ENCODE assay signal across 8 mouse cellular contexts in genomic region chr1:86491533-86492094, GRCm38 (mm10). TPM values are rescaled to one million over a fixed set of nuclear protein-coding genes. Genes with fewer than 3 reads are reported as not detected.
A peak's percentile ranks its signal among the peaks of the same experiment; 100 is the strongest.
DNase-seq lines count a peak whose midpoint lies in the region; ATAC-seq and TF ChIP-seq lines count a peak whose summit lies in the region.

No protein-coding gene starts in this region.

- DNase-seq in heart, adult 18-20 months = peak; percentile 22 to 28
- no peak for DNase-seq in heart, adult 8-10 months (ENCODE audit: low spot score)
- no peak for DNase-seq in embryonic facial prominence, embryonic 14.5 days (ENCODE audit: low spot score)
- peak; percentile 40 to 56 for DNase-seq in kidney, postnatal 25 days
- DNase-seq in midbrain, postnatal 0 days (ENCODE audit: low spot score) = peak; percentile 39
- no peak for DNase-seq in gastrocnemius, adult 8-10 months (ENCODE audit: low spot score in 2 of 2)
- no peak for DNase-seq in right cerebral cortex, adult 18-20 months
- no peak for DNase-seq in right cerebral cortex, postnatal 25 days

- H3K27ac ChIP-seq in embryonic facial prominence, embryonic 14.5 days (replicated peaks; ENCODE audit: low read depth, low read length) = peak overlapping the region; percentile 66
- H3K27ac ChIP-seq in midbrain, postnatal 0 days (ENCODE audit: low read depth, low read length) = peak overlapping the region; percentile 51; the same call in 1 of the 2 replicates

- no peak overlapping the region for H3K4me3 ChIP-seq in embryonic facial prominence, embryonic 14.5 days (ENCODE audit: low read depth, low read length)
- H3K4me3 ChIP-seq in midbrain, postnatal 0 days (ENCODE audit: low read depth, low read length) = no peak overlapping the region

- no peak for TF ChIP-seq CTCF in midbrain, postnatal 0 days (IDR thresholded peaks at IDR 0.05)

- peak overlapping the region; percentile 12 for H3K9ac ChIP-seq in embryonic facial prominence, embryonic 14.5 days (ENCODE audit: low read depth, low read length)
- no peak overlapping the region for H3K9ac ChIP-seq in midbrain, postnatal 0 days (replicated peaks; ENCODE audit: low read length, poor library complexity, severe bottlenecking)

- H3K27me3 ChIP-seq in embryonic facial prominence, embryonic 14.5 days (replicated peaks; ENCODE audit: control insufficient read depth, insufficient read depth, low read length) = no peaks in the 10 kb centered on the region
- H3K27me3 ChIP-seq in midbrain, postnatal 0 days (ENCODE audit: insufficient read depth, low read length) = no peaks in the 10 kb centered on the region

- H3K36me3 ChIP-seq in embryonic facial prominence, embryonic 14.5 days (ENCODE audit: control insufficient read depth, insufficient read depth, low read length) = no peaks in the 10 kb centered on the region
- no peaks in the 10 kb centered on the region for H3K36me3 ChIP-seq in midbrain, postnatal 0 days (ENCODE audit: insufficient read depth, low read length)

- H3K9me3 ChIP-seq in embryonic facial prominence, embryonic 14.5 days (ENCODE audit: control insufficient read depth, low read length) = no peaks in the 10 kb centered on the region
- H3K9me3 ChIP-seq in midbrain, postnatal 0 days (ENCODE audit: low read length) = no peaks in the 10 kb centered on the region

- H3K4me1 ChIP-seq in embryonic facial prominence, embryonic 14.5 days (ENCODE audit: control insufficient read depth, insufficient read depth, low read length) = peaks cover 18% of the 10 kb centered on the region
- 0 out of 2 replicates have a peak, but pooled peaks cover 3% of the 10 kb centered on the region for H3K4me1 ChIP-seq in midbrain, postnatal 0 days (ENCODE audit: insufficient read depth, low read length)

- ATAC-seq in embryonic facial prominence, embryonic 14.5 days (ENCODE audit: low read depth) = no peak
- no peak for ATAC-seq in midbrain, postnatal 0 days (ENCODE audit: low FRiP score)

- 53% methylated on average over 7 of the region's 7 CpGs for WGBS in embryonic facial prominence, embryonic 14.5 days
- WGBS in midbrain, postnatal 0 days = 46% methylated on average over 7 of the region's 7 CpGs

- H3K4me2 ChIP-seq in embryonic facial prominence, embryonic 14.5 days (ENCODE audit: low read depth, low read length) = no peak overlapping the region
- H3K4me2 ChIP-seq in midbrain, postnatal 0 days (ENCODE audit: low read depth, low read length, poor library complexity, severe bottlenecking) = no peak overlapping the region

RNA-seq across cellular contexts. Expression of gene Ptma, which starts 34.9 kb away (rescaled TPM):
- 100 to 1,000 TPM; 212 TPM for total RNA-seq in heart, adult 18-20 months (2021)
- 100 to 1,000 TPM; 183 to 230 (median 211) TPM for total RNA-seq in heart, adult 8-10 months (2022)
- polyA plus RNA-seq in embryonic facial prominence, embryonic 14.5 days (2014; fragmentation: Nextera tagmentation; extraction: Ambion mirVana) = 1,814 and 2,055 TPM in 2 replicates
- total RNA-seq in midbrain, postnatal 0 days (2014; rRNA removed) = 947 and 1,050 TPM in 2 replicates
- 1,199 and 1,354 TPM in 2 replicates for polyA plus RNA-seq in midbrain, postnatal 0 days (2015; fragmentation: Nextera tagmentation; extraction: Ambion mirVana)
- 10 to 100 TPM; 50.9 to 76.9 (median 67.7) TPM for total RNA-seq in gastrocnemius, adult 8-10 months (2022)

Comparison
In these comparisons a context has a peak if more than half of its experiments do, and no peak if none do; other contexts are left out.
1. DNase-seq: peak in heart, adult 18-20 months (2 of 2), kidney, postnatal 25 days (2 of 2) and midbrain, postnatal 0 days (single experiment); none in heart, adult 8-10 months (single experiment), embryonic facial prominence, embryonic 14.5 days (single experiment), gastrocnemius, adult 8-10 months (0 of 2), right cerebral cortex, adult 18-20 months (single experiment) and right cerebral cortex, postnatal 25 days (single experiment).